Mouse (Mus musculus) forelimb bud, embryonic 11.5 days (tissue): Measurements from ENCODE around the gene Gypa.

ENCODE experiments used
- DNase-seq: peaks from one replicate; pipeline ENCODE4 v3.0.0-alpha.2; 2012; ENCODE audit warnings: low read depth, low spot score

Gene Gypa

GRCm38 (mm10) chr8:80541836-80542235, 48.3 kb downstream of the Gypa start:
- peak; percentile 8 for DNase-seq

- DNase-seq = no peak
These were observed 56.9 kb downstream of the Gypa start for GRCm38 (mm10) chr8:80550436-80550835.

GRCm38 (mm10) chr8:80551303-80551702, 57.7 kb downstream of the Gypa start:
- DNase-seq = no peak

GRCm38 (mm10) chr8:80554991-80555390, 61.4 kb downstream of the Gypa start:
- DNase-seq = no peak
